Mouse (Mus musculus) thymus, adult 2 months (tissue): ENCODE results near the gene Cds2. TPM values are rescaled to one million over a fixed set of nuclear protein-coding genes. Genes with fewer than 3 reads are reported as not detected.
"Not testable (repeated sequence)": the region's sequence is repeated elsewhere in the genome, so short reads cannot be mapped to it uniquely, and the experiment has no call there.

Experiments used
- DNase-seq: peaks from one replicate; pipeline ENCODE4 v3.0.0; 2021
- H3K27ac ChIP-seq: fragments of 200-500 bp; 2 replicates; pipeline ENCODE4 v1.5.1; 2012; ENCODE audit warnings: low read length, control low read depth; ENCODE audit not compliant: control insufficient read depth, insufficient read depth
- H3K27me3 ChIP-seq: fragments of 200-500 bp; 2 replicates; pipeline ENCODE4 v1.6.1; 2012; ENCODE audit warnings: mild to moderate bottlenecking, low read length, moderate library complexity, mixed read lengths; ENCODE audit not compliant: control insufficient read depth, insufficient read depth
- H3K36me3 ChIP-seq: fragments of 200-500 bp; 2 replicates; pipeline ENCODE4 v1.6.1; 2012; ENCODE audit warnings: mild to moderate bottlenecking, low read length, moderate library complexity; ENCODE audit not compliant: control insufficient read depth, insufficient read depth
- H3K4me1 ChIP-seq: fragments of 200-500 bp; replicated peaks from 2 replicates; pipeline ENCODE4 v1.6.1; 2012; ENCODE audit warnings: low read length; ENCODE audit not compliant: control insufficient read depth, insufficient read depth
- H3K4me3 ChIP-seq: fragments of 200-500 bp; 2 replicates; pipeline ENCODE4 v1.5.1; 2012; ENCODE audit warnings: mild to moderate bottlenecking, low read length, control low read depth, moderate library complexity; ENCODE audit not compliant: control insufficient read depth, insufficient read depth
- CTCF ChIP-seq: fragments of 200-500 bp; IDR thresholded peaks from 2 replicates; pipeline ENCODE4 v1.5.1; 2012; ENCODE audit warnings: mild to moderate bottlenecking, control low read depth, low read length, moderate library complexity, borderline replicate concordance; ENCODE audit not compliant: control insufficient read depth, poor library complexity, insufficient read depth; ENCODE audit errors: extremely low read depth
- POLR2A ChIP-seq: fragments of 200-500 bp; IDR thresholded peaks from 2 replicates; pipeline ENCODE4 v1.6.1; 2012; ENCODE audit warnings: mild to moderate bottlenecking, low read length, control low read depth, moderate library complexity; ENCODE audit not compliant: control insufficient read depth, poor library complexity, insufficient read depth; ENCODE audit errors: extremely low read depth
- WGBS: fragments of 180-500 bp; shearing (Covaris S2); methylation state at CpG from one replicate; pipeline ENCODE4 v1.1.7; 2018; 5-methylcytosine and 5-hydroxymethylcytosine counted together
- polyA plus RNA-seq: library from polyadenylated mRNA; depleted of rRNA; stranded (reverse); fragments of >200 nt; gene quantifications from 2 replicates; pipeline ENCODE4 v1.2.3, GENCODE M21; 2012

Cds2 gene
- polyA plus RNA-seq, 1 experiment, result 74.7 TPM

DNA sequence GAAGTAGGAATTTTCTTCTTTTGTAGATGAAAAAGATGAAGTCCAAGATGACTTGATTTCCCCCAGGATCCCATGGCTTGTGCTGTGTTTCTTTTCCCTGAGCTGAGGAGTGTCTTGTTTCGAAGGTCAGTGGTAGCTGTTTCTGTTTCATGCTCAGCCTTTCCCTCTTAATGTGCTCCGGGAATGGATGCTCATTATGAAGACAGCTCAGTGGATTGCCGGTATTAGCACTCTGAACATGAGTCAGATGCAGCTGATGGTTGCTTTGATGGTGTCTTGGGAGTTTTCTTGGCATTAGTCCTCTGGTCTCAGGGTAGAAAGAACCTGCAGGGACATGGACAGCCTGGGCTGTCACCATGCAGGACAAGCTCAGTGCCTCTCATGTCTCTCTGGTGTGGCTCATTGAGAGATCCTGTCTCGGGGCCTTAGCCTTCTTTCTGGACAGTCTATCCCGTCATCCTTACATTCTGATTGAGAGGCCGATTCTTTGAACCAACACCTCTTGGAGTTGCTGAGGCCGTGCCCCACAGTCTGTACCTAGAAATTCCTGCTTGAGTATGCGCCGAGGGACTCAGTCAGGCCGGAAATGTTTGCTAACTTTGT, 17.7 kb downstream of the Cds2 start:
- no peaks in the 10 kb centered on the region for H3K27me3 ChIP-seq
- H3K4me1 ChIP-seq, result peaks cover 41% of the 10 kb centered on the region
- H3K4me3 ChIP-seq, result no peak overlapping the region
- H3K36me3 ChIP-seq, result no peaks in the 10 kb centered on the region
- WGBS, result 93% methylated on average over 10 of the region's 10 CpGs
- TF ChIP-seq CTCF, result no peak
- TF ChIP-seq POLR2A, result no peak
- DNase-seq, result no peak
- no peak overlapping the region for H3K27ac ChIP-seq

DNA sequence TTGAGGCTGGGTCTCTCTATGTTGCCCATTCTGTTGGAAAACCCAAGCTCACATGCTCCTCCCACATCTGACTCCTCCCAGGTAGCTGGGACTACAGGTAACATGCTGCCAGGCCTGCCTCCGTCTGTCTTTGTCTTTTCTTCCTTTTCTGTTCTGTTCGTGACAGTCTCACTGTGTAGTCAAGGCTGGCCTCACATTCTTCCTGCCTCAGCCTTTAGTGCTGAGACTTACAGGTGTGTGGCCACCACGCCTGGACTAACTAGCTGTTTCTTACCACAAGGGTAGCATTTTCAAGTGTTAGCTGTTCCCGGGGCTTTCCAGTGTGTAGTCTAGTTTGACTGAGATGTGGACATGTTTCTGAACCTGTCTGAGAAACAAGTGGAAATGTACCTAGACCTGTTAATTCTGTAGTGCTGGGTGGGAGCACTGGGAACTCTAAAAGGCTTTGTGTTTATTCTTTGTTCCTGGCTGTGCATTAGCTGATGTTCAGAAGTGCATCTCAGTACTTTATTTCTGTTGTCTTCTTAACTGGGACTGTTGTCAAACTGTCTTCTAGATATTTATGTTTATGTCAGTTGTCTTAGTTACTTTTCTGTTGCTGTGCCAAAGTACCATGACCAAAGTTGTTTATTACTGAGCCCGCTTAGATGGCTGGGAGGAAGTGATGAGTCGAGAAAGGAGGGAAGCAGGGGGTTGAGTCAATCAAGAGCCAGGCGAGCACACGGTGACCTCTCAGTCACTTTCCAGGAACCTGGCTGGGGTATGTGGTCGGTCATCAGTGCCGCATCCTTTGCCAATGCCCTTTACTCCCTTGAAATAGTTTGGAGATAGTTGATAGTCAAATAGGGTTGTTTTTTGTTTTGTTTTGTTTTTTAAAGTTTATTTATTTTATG, 18.9 kb downstream of the Cds2 start:
- no peak for DNase-seq
- TF ChIP-seq CTCF, result no peak
- TF ChIP-seq POLR2A, result no peak
- Histone ChIP-seq H3K36me3 (no peaks in the 10 kb centered on the region), H3K4me3 (no peak overlapping the region), H3K4me1 (peaks cover 39% of the 10 kb centered on the region), H3K27me3 (no peaks in the 10 kb centered on the region), H3K27ac (peak overlapping the region; percentile 25; the same call in 1 of the 2 replicates)
- WGBS, result 44% methylated on average over 10 of the region's 10 CpGs

DNA sequence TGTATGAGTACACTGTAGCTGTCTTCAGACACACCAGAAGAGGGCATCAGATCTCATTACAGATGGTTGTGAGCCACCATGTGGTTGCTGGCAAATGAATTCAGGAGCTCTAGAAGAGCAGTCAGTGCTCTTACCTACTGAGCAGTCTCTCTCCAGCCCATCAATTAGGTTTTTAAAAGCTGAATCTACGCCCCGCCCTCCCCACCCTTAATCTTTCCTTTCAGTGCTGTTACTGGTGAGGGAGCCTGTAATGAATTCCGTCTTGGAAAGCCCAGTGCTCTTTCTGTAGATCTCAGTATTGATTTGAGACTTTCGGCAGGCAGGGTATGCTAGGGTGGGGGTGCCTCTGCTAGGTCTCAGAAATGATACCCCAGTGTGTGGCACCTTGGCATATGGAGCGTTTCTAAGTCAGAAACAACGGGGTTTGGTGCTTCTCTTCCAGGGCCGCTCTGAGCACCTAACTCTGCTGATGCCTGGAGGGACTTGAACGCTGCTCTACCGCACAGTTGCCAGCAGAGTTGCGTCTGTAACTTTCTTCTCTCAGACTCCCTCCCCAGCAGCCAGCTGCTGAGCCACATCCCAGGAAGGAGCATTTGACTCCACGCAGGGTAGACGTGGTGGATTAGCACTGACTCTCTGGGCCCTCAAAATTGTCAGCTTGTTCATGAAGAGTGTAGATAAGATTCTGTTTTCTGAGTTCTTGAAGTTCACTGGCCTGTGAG, 19.7 kb downstream of the Cds2 start:
- no peaks in the 10 kb centered on the region for H3K27me3 ChIP-seq
- H3K27ac ChIP-seq, result no peak overlapping the region
- peaks cover 39% of the 10 kb centered on the region for H3K4me1 ChIP-seq
- DNase-seq, result no peak
- WGBS, result 70% methylated on average over 12 of the region's 12 CpGs
- H3K4me3 ChIP-seq, result no peak overlapping the region
- TF ChIP-seq POLR2A (no peak), CTCF (no peak)
- H3K36me3 ChIP-seq, result no peaks in the 10 kb centered on the region

DNA sequence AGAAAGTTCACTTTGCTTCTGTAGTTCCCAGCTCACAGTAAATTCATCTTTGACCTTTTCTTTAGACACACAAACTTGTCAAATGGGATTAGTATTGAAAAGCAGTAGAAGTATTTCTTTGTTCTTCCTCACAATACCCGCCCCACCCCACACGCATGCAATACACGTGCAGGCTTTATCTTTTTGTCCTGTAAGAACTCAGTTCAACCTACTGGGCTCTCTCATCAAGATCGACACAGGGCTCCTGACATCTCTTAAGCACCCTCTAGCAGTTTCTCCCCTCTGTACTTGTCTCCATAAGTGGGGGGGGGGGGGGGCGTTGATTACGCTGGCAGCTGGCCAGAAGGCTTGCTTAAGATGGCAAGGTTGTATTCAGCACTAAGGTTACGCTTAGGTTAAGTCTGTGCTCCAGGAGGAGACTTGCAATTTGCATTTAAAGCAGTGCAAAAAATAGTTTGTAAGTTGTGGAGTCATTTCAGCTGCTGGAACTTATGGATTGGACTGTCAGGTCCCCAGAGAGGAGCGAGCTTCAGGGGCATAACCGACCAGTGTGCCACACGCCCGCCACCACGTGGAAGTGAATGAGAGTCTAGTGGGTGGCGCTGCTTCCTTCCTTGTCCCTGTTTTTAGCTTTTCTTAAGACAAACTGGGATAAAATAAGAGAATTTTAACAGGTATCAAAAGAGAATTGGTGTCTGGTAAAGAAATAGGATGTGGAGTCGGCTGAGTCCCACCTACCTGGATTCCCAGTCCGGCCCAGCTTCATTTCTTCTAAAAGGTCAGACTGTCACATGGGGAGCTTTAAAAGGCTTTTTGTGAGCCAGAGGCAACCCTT, 20.5 kb downstream of the Cds2 start:
- no peak overlapping the region for H3K27ac ChIP-seq
- H3K4me1 ChIP-seq, result peaks cover 35% of the 10 kb centered on the region
- 81% methylated on average over 15 of the region's 15 CpGs for WGBS
- no peaks in the 10 kb centered on the region for H3K36me3 ChIP-seq
- no peak for TF ChIP-seq POLR2A
- no peak for TF ChIP-seq CTCF
- DNase-seq, result no peak
- H3K4me3 ChIP-seq, result no peak overlapping the region
- no peaks in the 10 kb centered on the region for H3K27me3 ChIP-seq

DNA sequence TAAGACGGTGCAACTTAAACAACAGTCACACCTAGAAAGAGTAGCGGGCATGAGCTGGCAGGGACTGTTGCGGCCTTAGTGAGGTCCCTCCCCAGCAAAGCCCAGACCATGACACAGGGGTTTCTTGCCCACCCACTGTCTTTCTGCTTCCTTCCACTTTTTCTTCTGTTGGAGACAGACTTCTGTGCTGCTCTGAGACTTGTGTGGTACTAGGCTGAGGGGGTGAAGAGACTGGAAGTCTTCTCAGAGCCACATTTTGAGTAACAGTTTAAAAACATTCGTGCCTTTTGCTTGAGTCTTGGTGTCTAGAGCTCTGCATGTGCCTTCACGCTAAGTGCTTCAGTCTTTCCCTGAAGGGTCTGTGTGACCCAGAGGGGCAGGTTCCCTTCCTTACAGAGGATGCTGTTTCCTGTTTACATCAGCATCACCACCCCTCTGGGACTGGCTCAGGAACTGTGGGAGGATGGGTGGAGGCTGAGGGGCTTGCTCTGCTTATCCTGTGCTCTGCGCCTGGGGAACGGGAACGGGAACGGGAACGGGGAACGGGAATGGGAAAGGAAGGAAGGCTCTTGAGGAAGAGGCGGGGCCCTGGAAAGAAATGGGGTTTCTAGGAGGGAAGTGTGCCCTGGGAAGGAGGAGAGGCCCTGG, 21.7 kb downstream of the Cds2 start:
- peaks cover 29% of the 10 kb centered on the region for H3K4me1 ChIP-seq
- 53% methylated on average over 12 of the region's 12 CpGs for WGBS
- DNase-seq, result no peak
- no peaks in the 10 kb centered on the region for H3K27me3 ChIP-seq
- H3K4me3 ChIP-seq, result no peak overlapping the region
- H3K27ac ChIP-seq, result peak overlapping the region; percentile 45; the same call in 1 of the 2 replicates
- no peaks in the 10 kb centered on the region for H3K36me3 ChIP-seq
- no peak for TF ChIP-seq POLR2A
- no peak for TF ChIP-seq CTCF

DNA sequence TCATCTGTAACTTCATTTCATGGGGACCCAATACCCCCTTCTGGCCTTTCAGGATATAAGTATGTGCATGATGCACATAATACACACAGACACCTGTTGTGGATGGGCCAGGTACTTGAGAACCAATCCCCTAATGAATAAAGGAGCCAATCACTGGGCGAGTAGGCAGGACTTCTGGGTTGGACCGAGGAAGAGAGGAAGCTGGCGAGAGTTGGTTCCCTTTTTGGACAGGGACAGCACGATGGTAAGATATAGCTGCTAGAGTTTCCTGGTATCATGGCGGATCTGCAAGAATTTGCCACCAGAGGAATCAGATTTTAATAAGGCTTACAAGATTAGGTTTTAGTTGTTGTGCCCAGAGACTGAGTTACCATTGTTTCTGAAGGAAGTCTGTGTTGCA, 22.8 kb downstream of the Cds2 start:
- not testable (repeated sequence) for H3K27ac ChIP-seq, H3K4me3 ChIP-seq, H3K27me3 ChIP-seq, H3K36me3 ChIP-seq, DNase-seq
- WGBS, result 73% methylated on average over 5 of the region's 5 CpGs
- H3K4me1 ChIP-seq, result peaks cover 33% of the 10 kb centered on the region
